Mouse (Mus musculus): ENCODE data around the gene Scgb1c1. TPM values are rescaled to one million over a fixed set of nuclear protein-coding genes. Genes with fewer than 3 reads are reported as not detected.

Gene Scgb1c1
- not detected for polyA plus RNA-seq (2017; shearing (Covaris generic))

DNA sequence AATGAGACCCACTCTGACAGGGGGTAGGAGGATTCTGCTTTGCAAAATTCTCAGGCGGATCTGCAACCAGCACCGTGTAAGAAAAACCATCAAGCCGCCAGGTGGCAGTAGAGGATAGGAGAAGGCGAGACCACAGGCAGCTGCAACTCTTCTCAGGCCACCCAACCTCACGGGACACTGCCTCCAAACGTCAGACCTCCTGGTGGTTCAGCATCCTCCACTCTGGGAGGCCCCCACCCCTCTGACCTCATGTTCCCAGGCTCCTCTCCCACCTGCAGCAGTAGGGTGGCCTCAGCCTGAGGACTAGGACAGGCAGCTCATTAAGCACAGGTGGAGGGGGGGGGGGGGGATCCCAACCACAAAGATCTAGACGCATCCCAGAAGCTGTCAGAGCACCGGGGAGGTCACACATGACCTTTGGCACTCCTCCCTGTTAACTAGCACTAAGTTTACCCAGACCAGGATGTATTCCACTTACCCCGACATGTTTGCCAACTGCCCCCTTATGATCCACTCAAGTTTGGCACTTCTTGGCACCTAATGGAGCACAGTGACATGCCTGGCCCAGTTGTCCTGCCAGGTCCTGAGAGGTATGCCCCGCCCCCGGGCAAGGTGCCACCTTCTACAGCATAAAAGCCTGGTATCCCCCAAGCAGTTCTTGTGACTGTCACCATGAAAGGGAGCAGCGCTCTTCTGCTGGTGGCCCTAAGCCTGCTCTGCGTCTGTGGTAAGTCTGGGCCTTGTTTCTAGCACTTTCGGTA is at the start of gene Scgb1c1:
Gene Scgb1c1 (plus strand): TSS at position 643 of the 761 bp plus-strand sequence.

DNA sequence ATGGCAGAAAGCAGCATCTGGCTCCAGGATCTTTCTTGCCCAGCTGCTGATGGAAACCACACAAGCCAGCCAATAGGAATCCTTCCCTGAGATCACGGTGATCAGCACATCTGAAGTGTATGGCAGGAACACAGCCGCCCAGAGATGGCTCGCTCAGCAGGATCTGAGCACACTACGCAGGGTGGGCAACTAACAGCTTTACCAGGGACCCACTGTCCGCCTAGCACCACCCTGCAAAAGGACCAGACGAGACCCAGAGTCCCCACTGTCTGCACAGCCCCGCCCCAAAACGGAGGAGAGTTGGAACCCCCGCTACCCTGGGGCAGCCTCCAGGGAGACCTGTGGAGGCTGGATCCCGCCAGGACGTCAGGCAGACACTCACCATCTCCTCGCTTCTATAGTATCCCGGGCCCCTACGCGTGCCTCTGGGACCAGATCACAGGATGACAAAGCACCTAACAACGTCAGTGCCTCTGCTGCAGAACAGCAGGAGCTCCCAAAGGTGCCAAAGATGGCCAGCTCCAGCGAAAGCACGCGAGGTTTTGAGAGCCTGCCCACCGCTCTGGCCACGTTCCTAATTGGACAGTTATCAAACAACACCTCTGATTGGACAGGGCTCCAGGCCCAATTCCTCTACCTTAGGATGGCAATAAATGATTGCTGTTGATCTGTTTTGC is 23.6 kb upstream of the Scgb1c1 start, which contains the start of gene Zfp941:
Gene Zfp941 (minus strand): TSS at position 526 of the 677 bp plus-strand sequence.

GRCm38 (mm10) chr7:140834968-140835757 is 10.2 kb upstream of the Scgb1c1 start, which contains the start of gene Urah:
Gene Urah (plus strand): TSS chr7:140835018.

GRCm38 (mm10) chr7:140847755-140848580 is 2.6 kb downstream of the Scgb1c1 start, which contains the start of gene Odf3:
Gene Odf3 (plus strand): TSS chr7:140847805.

GRCm38 (mm10) chr7:140855860-140856784 is 10.8 kb downstream of the Scgb1c1 start, which contains the start of gene Gm45785:
Gene Gm45785 (minus strand): TSS chr7:140856331.

DNA sequence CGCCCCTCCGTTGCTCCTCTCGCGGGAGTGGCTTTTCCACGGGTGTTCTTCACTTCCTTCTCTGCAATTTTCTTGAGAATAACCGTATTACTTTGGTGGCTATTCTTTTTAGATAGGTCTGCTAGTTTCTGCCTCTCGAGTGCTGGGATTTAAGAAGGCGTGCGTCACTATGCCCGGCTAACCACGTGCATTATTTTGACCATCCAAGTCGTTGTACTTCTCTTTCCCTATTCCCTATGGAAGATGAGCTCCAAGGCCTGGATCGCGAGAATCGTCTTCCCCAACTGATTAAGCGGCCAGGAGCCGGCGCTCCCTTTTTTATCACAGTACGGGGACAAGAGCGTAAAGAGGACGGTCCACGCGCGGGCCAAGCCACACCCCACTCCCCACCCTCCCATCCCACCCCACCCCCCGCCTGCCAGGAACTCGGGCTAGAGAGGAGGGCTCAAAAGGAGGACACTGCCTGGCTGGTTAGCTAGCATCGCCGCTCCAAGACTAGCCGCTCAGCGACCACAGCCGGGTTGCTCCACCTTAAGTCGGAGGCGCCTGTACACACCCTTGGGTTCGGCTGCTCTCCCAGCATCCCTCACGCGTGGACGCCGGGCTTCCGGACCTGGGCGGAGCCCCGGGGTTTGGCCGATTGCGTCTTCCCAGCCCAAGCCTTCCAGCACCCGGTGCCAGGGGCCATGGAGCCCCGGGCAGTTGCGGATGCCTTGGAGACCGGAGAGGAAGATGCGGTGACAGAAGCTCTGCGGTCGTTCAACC is 11.6 kb downstream of the Scgb1c1 start, which contains the start of gene Ric8a:
Gene Ric8a (plus strand): TSS at position 173 of the 765 bp plus-strand sequence.

DNA sequence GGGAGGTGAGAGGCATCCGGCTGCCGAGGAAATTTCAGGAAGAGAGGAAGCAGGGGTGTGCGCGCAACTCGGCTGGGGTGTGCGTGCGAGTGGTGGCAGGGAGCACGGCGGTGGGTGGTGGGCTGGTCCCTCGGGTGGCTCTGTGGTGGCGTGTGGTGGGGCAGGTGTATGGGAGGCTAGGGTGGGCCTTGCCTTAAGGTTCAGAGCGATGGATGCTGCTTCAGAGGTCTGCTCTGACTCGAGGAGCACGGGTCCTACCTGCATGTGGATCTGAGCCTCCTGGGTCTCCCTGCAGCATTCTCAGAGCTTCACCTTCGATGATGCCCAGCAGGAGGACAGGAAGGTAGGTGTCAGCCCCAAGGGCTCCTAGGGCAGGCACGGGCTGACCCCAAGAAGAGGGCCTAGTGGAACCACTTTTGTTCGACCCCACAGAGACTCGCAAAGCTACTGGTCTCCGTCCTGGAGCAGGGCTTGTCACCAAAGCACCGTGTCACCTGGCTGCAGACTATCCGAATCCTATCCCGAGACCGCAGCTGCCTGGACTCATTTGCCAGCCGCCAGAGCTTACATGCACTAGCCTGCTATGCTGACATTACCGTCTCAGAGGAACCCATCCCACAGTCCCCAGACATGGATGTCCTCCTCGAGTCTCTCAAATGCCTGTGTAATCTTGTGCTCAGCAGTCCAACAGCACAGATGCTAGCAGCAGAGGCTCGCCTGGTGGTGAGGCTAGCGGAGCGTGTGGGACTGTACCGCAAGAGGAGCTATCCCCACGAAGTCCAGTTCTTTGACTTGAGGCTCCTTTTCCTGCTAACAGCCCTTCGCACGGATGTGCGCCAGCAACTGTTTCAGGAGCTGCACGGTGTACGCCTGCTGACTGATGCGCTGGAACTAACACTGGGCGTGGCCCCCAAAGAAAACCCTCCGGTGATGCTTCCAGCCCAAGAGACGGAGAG is 12.5 kb downstream of the Scgb1c1 start, which contains the start of gene Bet1l:
Gene Bet1l (minus strand): TSS at position 28 of the 956 bp plus-strand sequence.

GRCm38 (mm10) chr7:140881696-140882468 is 36.5 kb downstream of the Scgb1c1 start, which contains the start of the genes Psmd13 and Sirt3:
Gene Psmd13 (plus strand): TSS chr7:140881968.
Gene Sirt3 (minus strand): TSS chr7:140882309.

Other genes with a start within 250 kb of the Scgb1c1 start
- gene Olfr46, start 244.3 kb upstream of the Scgb1c1 start, polyA plus RNA-seq (2017; shearing (Covaris generic)) = under 1 TPM; 0.06 to 0.12 TPM
- gene Olfr61, start 216.6 kb upstream of the Scgb1c1 start, polyA plus RNA-seq (2017; shearing (Covaris generic)) = not detected
- not detected for gene Olfr53, start 199.1 kb upstream of the Scgb1c1 start, polyA plus RNA-seq (2017; shearing (Covaris generic))
- gene Olfr539, start 185.6 kb upstream of the Scgb1c1 start, polyA plus RNA-seq (2017; shearing (Covaris generic)) = under 1 TPM; 0.08 to 0.70 TPM
- under 1 TPM; 0.04 to 0.20 TPM for gene Olfr45, start 163.6 kb upstream of the Scgb1c1 start, polyA plus RNA-seq (2017; shearing (Covaris generic))
- gene Olfr541, start 148.3 kb upstream of the Scgb1c1 start, polyA plus RNA-seq (2017; shearing (Covaris generic)) = under 1 TPM in 1 of 2 experiments, not detected in 1; 0.84 TPM
- under 1 TPM; 0.10 to 0.18 TPM for gene Cyp2e1, start 81.8 kb upstream of the Scgb1c1 start, polyA plus RNA-seq (2017; shearing (Covaris generic))
- under 1 TPM in 1 of 2 experiments, not detected in 1; 0.18 TPM for gene Syce1, start 57.7 kb upstream of the Scgb1c1 start, polyA plus RNA-seq (2017; shearing (Covaris generic))
- gene Zfp941, start 23.4 kb upstream of the Scgb1c1 start, polyA plus RNA-seq (2017; shearing (Covaris generic)) = 1 to 10 TPM in 1 of 2 experiments, under 1 TPM in 1; 0.46 to 1.9 TPM
- under 1 TPM in 1 of 2 experiments, not detected in 1; 0.58 TPM for gene Urah, start 10.5 kb upstream of the Scgb1c1 start, polyA plus RNA-seq (2017; shearing (Covaris generic))
- gene Odf3, start 2.3 kb downstream of the Scgb1c1 start, polyA plus RNA-seq (2017; shearing (Covaris generic)) = under 1 TPM in 1 of 2 experiments, not detected in 1; 0.28 TPM
- gene Gm45785, start 10.8 kb downstream of the Scgb1c1 start, polyA plus RNA-seq (2017; shearing (Covaris generic)) = under 1 TPM in 1 of 2 experiments, not detected in 1; 0.54 TPM
- gene Ric8a, start 11.4 kb downstream of the Scgb1c1 start, polyA plus RNA-seq (2017; shearing (Covaris generic)) = 100 to 1,000 TPM; 114 to 152 TPM
- 10 to 100 TPM; 41.3 to 51.5 TPM for gene Bet1l, start 12.0 kb downstream of the Scgb1c1 start, polyA plus RNA-seq (2017; shearing (Covaris generic))
- 100 to 1,000 TPM; 186 to 193 TPM for gene Psmd13, start 36.4 kb downstream of the Scgb1c1 start, polyA plus RNA-seq (2017; shearing (Covaris generic))
- gene Sirt3, start 36.8 kb downstream of the Scgb1c1 start, polyA plus RNA-seq (2017; shearing (Covaris generic)) = 10 to 100 TPM in 1 of 2 experiments, 1 to 10 TPM in 1; 8.7 to 11.6 TPM
- not detected for gene Cox8b, start 54.9 kb downstream of the Scgb1c1 start, polyA plus RNA-seq (2017; shearing (Covaris generic))
- under 1 TPM in 1 of 2 experiments, not detected in 1; 0.05 TPM for gene Nlrp6, start 75.4 kb downstream of the Scgb1c1 start, polyA plus RNA-seq (2017; shearing (Covaris generic))
- 10 to 100 TPM; 24.8 to 37.5 TPM for gene Pgghg, start 95.8 kb downstream of the Scgb1c1 start, polyA plus RNA-seq (2017; shearing (Covaris generic))
- gene Ifitm5, start 104.7 kb downstream of the Scgb1c1 start, polyA plus RNA-seq (2017; shearing (Covaris generic)) = 1 to 10 TPM in 1 of 2 experiments, under 1 TPM in 1; 0.35 to 1.1 TPM
- gene Gm45717, start 110.4 kb downstream of the Scgb1c1 start, polyA plus RNA-seq (2017; shearing (Covaris generic)) = not detected
- gene Ifitm2, start 110.4 kb downstream of the Scgb1c1 start, polyA plus RNA-seq (2017; shearing (Covaris generic)) = 10 to 100 TPM; 37.1 to 96.5 TPM
- 1 to 10 TPM in 1 of 2 experiments, not detected in 1; 1.9 TPM for gene Ifitm1, start 121.7 kb downstream of the Scgb1c1 start, polyA plus RNA-seq (2017; shearing (Covaris generic))
- 1 to 10 TPM; 3.5 to 8.8 TPM for gene Ifitm3, start 165.2 kb downstream of the Scgb1c1 start, polyA plus RNA-seq (2017; shearing (Covaris generic))
- gene Ifitm6, start 172.4 kb downstream of the Scgb1c1 start, polyA plus RNA-seq (2017; shearing (Covaris generic)) = not detected
- gene Gm17387, start 183.6 kb downstream of the Scgb1c1 start, polyA plus RNA-seq (2017; shearing (Covaris generic)) = not detected
- gene B4galnt4, start 215.6 kb downstream of the Scgb1c1 start, polyA plus RNA-seq (2017; shearing (Covaris generic)) = 10 to 100 TPM; 18.8 to 19.5 TPM
- 100 to 1,000 TPM; 253 to 350 TPM for gene Pkp3, start 232.7 kb downstream of the Scgb1c1 start, polyA plus RNA-seq (2017; shearing (Covaris generic))

All from inflammation-experienced regulatory T-cells (primary cell).